Mouse (Mus musculus) stomach, embryonic 16.5 days (tissue): ENCODE measurements around the gene Bckdhb. TPM values are rescaled to one million over a fixed set of nuclear protein-coding genes. Genes with fewer than 3 reads are reported as not detected.

ENCODE experiments used
- polyA plus RNA-seq: library from polyadenylated mRNA; unstranded; fragments of >200 nt; fragmentation: Nextera tagmentation; extraction: Ambion mirVana; gene quantifications from 2 replicates; pipeline ENCODE4 v1.2.1, GENCODE M21; 2015

Bckdhb gene
- polyA plus RNA-seq, 1 experiment from 2014 or later, result 48.1 TPM

Other genes starting within 250 kb of the Bckdhb start
- 21.6 and 34.3 TPM in 2 replicates for gene Elovl4, start 118.9 kb upstream of the Bckdhb start, polyA plus RNA-seq
- 24.3 and 26.2 TPM in 2 replicates for gene Ttk, start 90.5 kb upstream of the Bckdhb start, polyA plus RNA-seq